Mouse (Mus musculus): ENCODE results near the gene Irgq. TPM values are rescaled to one million over a fixed set of nuclear protein-coding genes. Genes with fewer than 3 reads are reported as not detected.
A peak's percentile ranks its signal among the peaks of the same experiment; 100 is the strongest.

The Irgq gene
- polyA plus RNA-seq, 1 experiment from 2014 or later: 8.4 TPM

- H3K4me1 ChIP-seq: peaks cover 20% of the 10 kb centered on the region
- peak within 1 kb of the TSS; percentile 59 for H3K4me3 ChIP-seq
- peak within 1 kb of the TSS; percentile 77 for H3K27ac ChIP-seq (replicated peaks)
- H3K27me3 ChIP-seq (ENCODE audit: low read depth, poor library complexity, severe bottlenecking): peaks cover 45% of the 10 kb centered on the region
- peak; percentile 81 for DNase-seq (ENCODE audit: low spot score)
- WGBS: 9% methylated on average over 30 of the region's 30 CpGs
- H3K9me3 ChIP-seq (replicated peaks): peaks cover 11% of the 10 kb centered on the region
- no peaks in the 10 kb centered on the region for H3K36me3 ChIP-seq
These were observed 57.0 kb downstream of the Irgq start, which contains the start of the genes Ethe1 and Zfp575 for GRCm38 (mm10) chr7:24587330-24588105. Gene Ethe1, plus strand, starts transcription at chr7:24587543. Gene Zfp575, minus strand, starts transcription at chr7:24587641.

Other genes starting within 250 kb of the Irgq start
- gene Zfp61, start 229.5 kb upstream of the Irgq start, polyA plus RNA-seq (2016; fragmentation: Nextera tagmentation; extraction: Ambion mirVana): 36.7 and 41.4 TPM in 2 replicates
- 13.7 and 15.5 TPM in 2 replicates for gene Zfp94, start 214.0 kb upstream of the Irgq start, polyA plus RNA-seq (2016; fragmentation: Nextera tagmentation; extraction: Ambion mirVana)
- 0.14 and 0.26 TPM in 2 replicates for gene Tescl, start 196.8 kb upstream of the Irgq start, polyA plus RNA-seq (2016; fragmentation: Nextera tagmentation; extraction: Ambion mirVana)
- gene Lypd5, start 181.5 kb upstream of the Irgq start, polyA plus RNA-seq (2016; fragmentation: Nextera tagmentation; extraction: Ambion mirVana): not detected in 2 replicates
- 3.3 and 4.0 TPM in 2 replicates for gene Kcnn4, start 160.4 kb upstream of the Irgq start, polyA plus RNA-seq (2016; fragmentation: Nextera tagmentation; extraction: Ambion mirVana)
- gene Smg9, start 131.1 kb upstream of the Irgq start, polyA plus RNA-seq (2016; fragmentation: Nextera tagmentation; extraction: Ambion mirVana): 29.0 and 34.1 TPM in 2 replicates
- not detected in 2 replicates for gene Irgc1, start 78.4 kb upstream of the Irgq start, polyA plus RNA-seq (2016; fragmentation: Nextera tagmentation; extraction: Ambion mirVana)
- 0.68 and 1.0 TPM in 2 replicates for gene Plaur, start 68.2 kb upstream of the Irgq start, polyA plus RNA-seq (2016; fragmentation: Nextera tagmentation; extraction: Ambion mirVana)
- 10.0 and 18.3 TPM in 2 replicates for gene Cadm4, start 48.7 kb upstream of the Irgq start, polyA plus RNA-seq (2016; fragmentation: Nextera tagmentation; extraction: Ambion mirVana)
- 116 and 127 TPM in 2 replicates for gene Zfp428, start 23.7 kb upstream of the Irgq start, polyA plus RNA-seq (2016; fragmentation: Nextera tagmentation; extraction: Ambion mirVana)
- gene AC161166.1, start 18.2 kb upstream of the Irgq start, polyA plus RNA-seq (2016; fragmentation: Nextera tagmentation; extraction: Ambion mirVana): 0.64 and 0.99 TPM in 2 replicates
- gene Pinlyp, start 15.4 kb downstream of the Irgq start, polyA plus RNA-seq (2016; fragmentation: Nextera tagmentation; extraction: Ambion mirVana): 0.14 TPM in 1 of 2 replicates, not detected in the other
- gene Xrcc1, start 15.6 kb downstream of the Irgq start, polyA plus RNA-seq (2016; fragmentation: Nextera tagmentation; extraction: Ambion mirVana): 149 and 160 TPM in 2 replicates
- 22.8 and 24.1 TPM in 2 replicates for gene Ethe1, start 56.9 kb downstream of the Irgq start, polyA plus RNA-seq (2016; fragmentation: Nextera tagmentation; extraction: Ambion mirVana)
- 1.4 and 2.1 TPM in 2 replicates for gene Zfp575, start 57.0 kb downstream of the Irgq start, polyA plus RNA-seq (2016; fragmentation: Nextera tagmentation; extraction: Ambion mirVana)
- 0.05 TPM in 1 of 2 replicates, not detected in the other for gene Phldb3, start 80.1 kb downstream of the Irgq start, polyA plus RNA-seq (2016; fragmentation: Nextera tagmentation; extraction: Ambion mirVana)
- 0.32 and 0.36 TPM in 2 replicates for gene Lypd3, start 105.9 kb downstream of the Irgq start, polyA plus RNA-seq (2016; fragmentation: Nextera tagmentation; extraction: Ambion mirVana)
- not detected in 2 replicates for gene Tex101, start 146.0 kb downstream of the Irgq start, polyA plus RNA-seq (2016; fragmentation: Nextera tagmentation; extraction: Ambion mirVana)
- not detected in 2 replicates for gene BC049730, start 178.6 kb downstream of the Irgq start, polyA plus RNA-seq (2016; fragmentation: Nextera tagmentation; extraction: Ambion mirVana)
- gene Gm4763, start 196.2 kb downstream of the Irgq start, polyA plus RNA-seq (2016; fragmentation: Nextera tagmentation; extraction: Ambion mirVana): not detected in 2 replicates
- gene Cd177, start 229.6 kb downstream of the Irgq start, polyA plus RNA-seq (2016; fragmentation: Nextera tagmentation; extraction: Ambion mirVana): not detected in 2 replicates
- gene Ceacam10, start 246.5 kb downstream of the Irgq start, polyA plus RNA-seq (2016; fragmentation: Nextera tagmentation; extraction: Ambion mirVana): not detected in 2 replicates